Mouse (Mus musculus): Measurements from ENCODE around the gene Jaml. TPM values are rescaled to one million over a fixed set of nuclear protein-coding genes. Genes with fewer than 3 reads are reported as not detected.

Jaml gene
- total RNA-seq, 2 experiments from 2014 or later, result 0.19 to 0.24 TPM

DNA sequence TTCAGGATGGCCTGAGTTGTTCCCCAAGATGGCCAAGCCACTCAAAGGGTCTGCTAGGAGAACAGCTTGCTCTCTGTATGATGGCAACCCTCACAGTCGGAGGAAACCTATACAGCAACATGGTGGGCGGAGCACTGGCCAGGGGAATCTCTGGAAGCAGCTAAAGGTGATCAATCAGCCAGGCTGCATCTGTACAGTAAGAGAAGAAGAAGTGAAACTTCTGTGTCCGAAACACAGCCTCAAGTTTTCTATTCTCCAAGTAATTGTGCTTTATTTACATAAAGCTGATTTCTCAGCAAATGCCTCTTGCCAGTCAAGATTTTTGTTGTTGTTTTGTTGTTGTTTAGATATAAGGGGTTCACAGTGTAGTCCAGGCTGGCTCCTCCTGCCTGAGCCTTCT is 1.1 kb upstream of the Jaml start:
- no peak for DNase-seq
- intact Hi-C loops (cut with DNase I), result no loop called here

DNA sequence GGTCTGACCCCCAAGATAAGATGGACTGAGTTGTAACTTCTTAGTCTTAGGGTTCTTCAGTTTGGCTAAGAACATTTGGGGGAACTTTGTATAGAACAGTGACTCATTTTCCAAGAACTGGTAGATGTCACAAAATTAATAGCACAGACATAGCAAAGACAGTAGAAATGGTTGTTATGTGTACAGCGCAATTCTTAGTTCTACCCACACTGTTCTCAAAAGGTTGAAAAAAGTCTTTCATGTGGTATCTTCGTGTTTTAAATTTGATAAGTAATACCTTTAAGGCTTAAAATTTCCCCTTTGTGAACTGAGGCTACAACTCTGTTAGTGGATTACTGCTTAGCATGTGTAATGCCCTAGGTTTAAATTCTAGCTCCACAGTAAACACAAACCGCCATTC is 4.1 kb downstream of the Jaml start:
- intact Hi-C loops (cut with DNase I), result no loop called here
- DNase-seq, result no peak

DNA sequence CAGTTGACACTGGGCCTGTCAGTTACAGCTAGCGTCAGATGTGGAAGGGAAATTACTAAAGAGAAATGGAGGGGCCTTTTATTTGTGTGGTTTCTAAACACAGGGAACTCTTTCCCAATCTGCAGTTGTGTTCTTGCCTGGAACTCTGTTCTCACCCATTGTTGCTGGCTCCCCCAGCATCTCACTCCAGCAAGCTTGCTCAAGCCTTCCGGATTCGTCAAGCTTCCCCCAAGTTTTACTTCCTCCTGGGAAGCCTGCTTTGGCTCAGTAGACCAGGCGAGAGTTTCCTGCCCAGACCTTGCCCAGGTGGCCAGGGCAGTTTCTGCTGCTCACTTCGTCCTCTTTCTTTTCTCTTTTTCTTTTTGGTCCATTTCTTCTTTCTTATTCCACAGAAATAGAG is 5.6 kb downstream of the Jaml start:
- DNase-seq, result peak in 1 of 2 experiments; percentile 5
- intact Hi-C loops (cut with DNase I), result no loop called here

DNA sequence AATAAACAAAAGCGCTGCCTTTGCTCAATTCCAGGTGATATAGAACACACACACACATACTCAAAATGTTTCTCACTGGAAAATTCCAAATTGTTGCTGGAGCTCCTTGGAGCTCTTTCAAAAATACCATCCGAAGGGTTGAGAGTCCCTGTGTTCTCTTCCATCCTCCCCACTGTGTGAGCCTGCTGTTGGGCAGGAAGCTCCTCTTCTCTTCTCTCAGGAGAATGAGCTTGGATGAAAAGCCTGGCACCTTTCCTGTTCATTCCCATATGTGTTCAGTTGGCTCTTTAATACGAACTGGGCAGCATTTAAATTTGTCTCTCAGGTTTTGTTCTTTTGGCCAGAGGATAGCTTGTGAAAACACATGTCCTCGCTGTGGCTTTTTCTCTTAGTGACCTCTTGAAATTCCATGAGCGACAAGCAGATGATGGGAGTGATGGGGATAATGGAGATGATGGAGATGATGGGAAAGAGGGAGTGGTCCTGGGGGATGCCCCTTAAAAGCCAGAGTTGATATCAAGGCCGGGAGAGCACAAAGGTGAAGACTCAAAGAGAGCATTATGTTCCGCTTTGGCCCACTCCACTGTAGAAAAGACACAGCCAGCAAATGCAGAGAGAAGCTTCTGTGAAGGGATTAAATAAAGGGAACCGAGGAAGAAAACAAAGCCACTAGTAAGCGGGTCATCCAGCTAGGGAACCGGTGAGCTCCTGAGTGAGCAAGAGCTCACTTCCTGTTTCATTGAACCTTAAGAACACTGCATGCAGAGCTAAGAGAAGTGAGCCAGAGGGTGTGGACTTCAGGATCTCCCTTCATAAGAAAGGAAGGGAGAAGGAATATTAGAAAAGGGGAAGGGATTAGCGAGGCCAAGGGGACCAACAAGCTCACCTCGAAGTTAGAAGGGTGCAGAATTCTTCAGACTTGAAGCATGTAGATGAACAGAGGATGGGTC is 7.0 kb downstream of the Jaml start:
- intact Hi-C loops (cut with DNase I), result no loop called here
- DNase-seq, result no peak

DNA sequence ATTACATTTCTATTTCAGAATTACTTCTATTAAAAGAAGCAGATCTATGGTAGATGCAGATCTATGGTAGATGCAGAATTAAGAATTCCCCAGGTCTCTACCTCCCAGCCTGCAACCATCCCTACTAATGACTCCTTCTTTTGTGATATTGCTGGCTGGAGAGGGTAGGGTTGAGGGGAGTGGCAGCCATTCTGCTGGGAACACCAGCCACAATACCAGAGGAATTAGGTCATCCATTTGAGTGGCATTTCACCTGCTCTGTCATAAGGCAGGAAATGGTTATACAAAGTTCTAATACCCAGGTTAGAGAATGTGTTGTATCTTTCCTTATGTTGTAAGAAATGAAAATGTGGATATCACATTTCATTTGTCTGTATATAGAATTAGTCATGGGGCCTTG is 9.1 kb downstream of the Jaml start:
- intact Hi-C loops (cut with DNase I), result no loop called here
- DNase-seq, result no peak

DNA sequence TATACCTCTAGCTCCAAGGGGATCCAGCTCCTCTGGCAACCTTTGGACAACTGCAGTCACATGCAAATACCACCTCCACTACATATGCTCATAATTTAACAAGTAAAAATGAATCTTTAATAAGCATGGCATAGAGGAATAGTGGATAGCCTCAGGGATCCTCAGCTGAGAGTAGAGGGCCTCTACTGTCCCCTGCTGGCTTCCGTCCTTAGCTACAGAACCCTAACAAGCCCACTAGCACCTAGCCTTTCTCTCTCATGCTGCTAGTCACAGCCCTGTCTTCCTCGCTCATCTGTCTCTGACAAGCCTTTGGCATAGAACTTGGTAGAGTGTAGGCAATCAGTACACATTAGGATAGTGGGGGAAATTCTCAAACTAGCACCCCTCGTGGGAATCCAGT is 11.8 kb downstream of the Jaml start:
- DNase-seq, result no peak

DNA sequence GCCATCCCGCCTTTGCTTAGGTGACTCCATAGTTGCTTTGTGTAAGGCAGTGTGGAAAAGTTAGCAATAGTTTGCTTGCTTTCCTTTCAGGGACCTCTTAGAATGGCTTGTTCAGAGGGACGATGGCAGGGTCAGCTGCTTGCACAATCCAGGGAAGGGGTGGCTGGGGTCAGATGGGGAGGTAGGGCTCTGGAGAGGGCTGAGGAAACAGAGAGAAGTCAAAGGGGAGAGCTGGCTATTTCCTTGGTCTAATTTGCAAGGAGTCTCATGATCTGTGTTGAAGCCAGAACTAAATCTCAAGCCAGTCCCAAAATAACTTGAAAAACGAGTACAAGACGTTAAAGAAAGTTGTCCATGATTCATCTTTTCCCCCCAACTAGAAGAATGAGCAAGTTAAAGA is 13.7 kb downstream of the Jaml start:
- intact Hi-C loops (cut with DNase I), result no loop called here
- no peak for DNase-seq

More for the DNA sequence above, 11.8 kb downstream of the Jaml start:
- intact Hi-C loops (cut with DNase I), result no loop called here

DNA sequence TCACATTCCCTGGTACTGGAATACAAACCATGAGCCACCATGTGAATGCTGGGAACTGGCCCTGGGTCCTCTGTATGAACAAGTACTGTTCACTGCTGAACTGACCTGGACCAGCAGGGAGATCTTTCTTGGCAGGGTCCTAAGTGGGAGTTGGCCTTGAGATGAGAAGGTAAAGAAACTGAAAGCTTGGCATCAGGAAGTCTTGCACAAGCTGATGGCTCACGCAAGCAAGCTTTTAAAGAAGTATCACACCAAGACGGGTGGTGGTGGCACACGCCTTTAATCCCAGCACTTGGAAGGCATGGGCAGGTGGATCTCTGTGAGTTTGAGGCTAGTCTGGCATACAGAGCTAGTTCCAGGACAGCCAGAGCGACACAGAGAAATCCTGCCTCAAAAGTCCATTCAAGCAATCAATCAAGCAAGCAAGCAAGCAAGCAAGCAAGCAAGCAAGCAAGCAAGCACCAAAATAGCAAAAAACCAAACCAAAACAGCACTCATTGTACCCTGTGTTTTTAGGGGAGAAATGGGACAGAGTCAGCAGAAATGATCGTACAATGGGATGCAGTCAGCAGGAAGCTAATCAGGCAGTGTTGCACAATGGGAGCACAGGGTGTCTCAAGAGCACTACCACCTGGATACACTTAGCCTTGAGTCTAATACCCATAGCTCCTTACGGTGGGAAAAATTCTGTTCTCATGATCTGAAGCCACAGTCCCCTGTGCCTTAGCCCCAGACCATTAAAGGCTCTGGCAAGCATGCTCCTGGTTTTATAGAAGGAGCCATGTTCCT is 16.4 kb downstream of the Jaml start:
- intact Hi-C loops (cut with DNase I), result no loop called here
- DNase-seq, result no peak

DNA sequence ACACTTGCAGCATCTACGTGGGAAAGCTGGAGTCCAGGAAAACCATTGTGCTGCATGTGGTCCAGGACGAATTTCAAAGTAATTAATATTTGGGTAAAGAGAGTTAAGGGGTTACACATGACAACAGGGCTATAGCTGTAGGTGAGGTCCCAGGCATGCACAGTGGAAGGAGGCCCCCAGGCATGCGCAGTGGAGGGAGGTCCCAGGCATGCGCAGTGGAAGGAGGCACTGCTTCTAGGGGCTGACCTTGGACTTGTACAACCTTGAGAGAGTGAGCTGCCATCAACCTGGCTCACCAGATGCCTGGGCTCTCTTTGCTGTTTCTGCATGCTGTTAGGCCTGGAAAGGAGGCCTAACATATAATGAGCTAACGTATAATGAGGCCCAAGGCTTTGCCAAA is 18.9 kb downstream of the Jaml start:
- intact Hi-C loops (cut with DNase I), result no loop called here
- DNase-seq, result no peak

DNA sequence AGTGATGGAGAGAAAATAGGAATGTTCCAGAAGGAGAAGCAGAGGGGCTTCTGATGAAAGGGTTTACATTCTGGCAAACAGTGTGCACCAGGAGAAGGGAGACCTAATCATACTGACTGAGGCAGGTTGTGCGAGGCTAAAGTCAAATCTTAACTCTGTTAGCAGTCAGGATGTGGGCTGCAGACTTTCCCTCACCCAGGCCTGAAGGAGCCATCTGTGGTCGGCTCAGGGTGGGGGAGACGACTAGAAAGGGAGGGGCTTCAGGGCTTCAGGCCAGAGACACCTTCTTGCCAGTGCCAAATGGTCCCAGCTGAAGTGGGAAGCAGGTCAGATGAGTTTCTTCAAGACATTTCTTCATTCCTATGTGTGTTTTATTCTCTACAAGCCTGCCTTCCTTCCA is 19.4 kb downstream of the Jaml start:
- no peak for DNase-seq
- intact Hi-C loops (cut with DNase I), result no loop called here

DNA sequence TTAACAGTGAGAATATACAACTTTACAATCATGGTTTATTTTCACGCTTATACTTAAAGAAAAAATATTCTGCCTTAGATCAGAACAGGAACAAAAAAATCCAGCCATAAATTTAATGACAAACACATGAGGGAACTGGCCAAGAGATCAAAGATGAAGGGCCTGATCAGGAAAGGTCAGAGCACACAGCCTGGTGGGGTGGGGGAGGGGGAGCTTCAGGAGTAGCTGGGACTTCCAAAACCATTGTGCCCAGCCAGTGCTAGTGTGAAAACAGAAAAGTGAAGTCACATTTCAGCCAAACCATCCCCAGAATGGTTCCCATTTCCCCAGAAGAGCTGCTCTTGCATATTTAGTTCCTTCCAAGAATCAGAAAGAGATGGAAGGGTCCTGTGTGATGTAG is 23.5 kb downstream of the Jaml start:
- DNase-seq, result no peak
- intact Hi-C loops (cut with DNase I), result no loop called here

DNA sequence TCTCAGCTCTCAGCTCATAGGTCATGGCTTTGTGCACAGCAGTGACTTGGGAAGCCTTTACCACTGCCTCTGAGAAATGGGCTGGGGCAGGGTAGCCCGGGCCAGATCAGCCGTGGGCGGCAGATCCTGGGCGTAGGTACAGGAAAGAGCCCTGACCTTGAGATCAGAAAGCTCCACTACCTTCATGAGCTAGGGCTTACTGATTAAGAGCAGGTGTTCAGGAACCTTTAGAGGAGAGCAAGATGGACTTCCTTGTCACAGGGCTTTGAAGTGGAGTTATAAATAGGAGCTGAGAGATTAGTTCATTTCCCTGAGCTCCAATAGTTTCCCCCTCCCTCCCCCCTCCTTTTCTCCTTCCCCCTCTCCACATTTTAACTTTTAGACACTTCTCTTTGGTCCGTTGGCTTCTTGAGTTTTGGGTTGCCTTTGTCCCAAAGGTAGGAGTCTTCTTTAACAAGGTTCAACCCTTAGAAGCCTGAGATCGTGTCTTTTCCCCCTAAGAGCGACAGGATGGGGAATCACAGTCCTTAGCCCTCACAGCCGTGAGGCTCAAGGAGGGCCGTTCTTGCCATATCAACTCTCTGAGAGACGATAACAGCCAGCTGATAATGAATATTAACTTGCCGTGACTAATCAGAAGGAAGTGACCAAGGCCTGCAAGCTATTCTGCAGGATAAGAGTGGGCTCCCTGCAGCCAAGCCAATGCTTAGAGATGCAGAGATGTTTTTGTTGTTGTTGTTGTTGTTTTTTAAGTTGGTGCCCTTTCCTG is 24.4 kb downstream of the Jaml start:
- intact Hi-C loops (cut with DNase I), result no loop called here
- no peak for DNase-seq

DNA sequence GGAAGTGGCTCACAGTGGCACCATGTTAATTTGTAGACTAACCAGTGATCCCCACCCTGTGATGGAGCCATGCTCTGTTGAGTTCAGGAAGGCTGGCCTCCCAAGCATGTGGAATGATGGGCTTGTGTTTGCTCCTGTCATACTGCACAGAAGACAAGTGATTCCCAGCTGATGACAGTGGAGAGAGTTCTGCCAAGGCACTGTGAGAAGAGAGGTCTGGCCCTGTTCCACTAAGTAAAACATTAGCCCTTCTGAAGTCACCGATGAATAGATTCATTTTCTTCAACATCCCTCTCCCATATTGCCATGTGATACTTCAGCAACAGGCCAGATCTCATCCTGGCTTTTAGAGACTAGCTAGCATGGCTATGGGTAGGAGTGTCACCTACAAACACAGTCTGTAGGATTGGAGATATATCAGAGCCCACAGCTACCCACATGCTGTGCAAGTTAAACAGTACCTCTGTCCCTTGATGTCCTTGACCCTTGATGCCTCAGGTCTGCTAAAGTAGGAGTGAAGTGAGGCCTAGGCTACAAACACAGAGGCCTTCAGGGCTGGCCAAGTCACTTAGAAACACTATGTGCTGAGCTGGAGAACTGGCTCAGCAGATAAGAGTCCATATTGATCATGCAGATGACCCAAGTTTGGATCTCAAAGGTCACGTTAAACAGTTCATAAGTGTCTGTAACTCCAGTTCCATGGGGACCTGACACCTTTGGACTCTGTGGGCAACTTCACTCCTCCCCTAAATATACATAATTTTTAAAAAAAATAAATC is 26.8 kb downstream of the Jaml start:
- DNase-seq, result no peak
- intact Hi-C loops (cut with DNase I), result no loop called here

DNA sequence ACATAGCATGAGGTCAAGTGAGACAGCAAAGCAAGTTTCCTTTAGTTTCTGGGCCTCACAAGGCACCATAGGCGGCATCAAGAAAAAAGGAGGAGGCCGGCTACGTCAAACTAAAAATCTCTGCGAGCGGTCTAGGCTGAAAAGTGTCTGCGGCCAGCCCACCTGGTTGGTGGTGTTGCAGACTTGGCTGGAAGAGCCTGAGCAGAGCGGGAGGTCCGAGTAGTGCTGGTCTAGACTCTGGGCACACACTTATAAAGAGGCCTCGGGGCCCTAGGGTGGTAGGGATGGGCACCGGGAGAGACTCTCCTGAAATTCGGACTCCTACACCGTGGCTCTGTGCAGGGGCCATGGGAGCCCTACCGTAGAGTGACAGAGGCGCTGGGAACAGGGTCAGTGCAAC is 36.7 kb downstream of the Jaml start:
- intact Hi-C loops (cut with DNase I), result no loop called here
- DNase-seq, result no peak

DNA sequence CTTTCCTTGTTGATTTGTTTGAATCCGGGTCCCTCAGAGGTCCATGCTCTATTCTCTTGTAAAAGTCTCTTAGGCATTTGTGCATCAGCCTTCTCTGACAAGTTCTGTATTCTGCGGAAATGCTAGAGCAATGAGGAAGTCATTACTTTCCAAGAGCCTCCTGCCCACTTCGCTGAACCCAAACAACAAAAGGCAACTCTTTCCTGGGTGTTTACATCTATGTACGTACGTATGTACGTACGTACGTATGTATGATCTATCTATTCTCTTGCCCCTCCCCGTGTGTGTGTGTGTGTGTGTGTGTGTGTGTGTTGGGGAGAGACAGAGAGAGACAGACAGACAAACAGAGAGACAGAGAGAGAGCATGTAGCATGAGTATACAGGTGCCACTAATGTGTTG is 37.8 kb downstream of the Jaml start:
- intact Hi-C loops (cut with DNase I), result no loop called here
- no peak for DNase-seq

DNA sequence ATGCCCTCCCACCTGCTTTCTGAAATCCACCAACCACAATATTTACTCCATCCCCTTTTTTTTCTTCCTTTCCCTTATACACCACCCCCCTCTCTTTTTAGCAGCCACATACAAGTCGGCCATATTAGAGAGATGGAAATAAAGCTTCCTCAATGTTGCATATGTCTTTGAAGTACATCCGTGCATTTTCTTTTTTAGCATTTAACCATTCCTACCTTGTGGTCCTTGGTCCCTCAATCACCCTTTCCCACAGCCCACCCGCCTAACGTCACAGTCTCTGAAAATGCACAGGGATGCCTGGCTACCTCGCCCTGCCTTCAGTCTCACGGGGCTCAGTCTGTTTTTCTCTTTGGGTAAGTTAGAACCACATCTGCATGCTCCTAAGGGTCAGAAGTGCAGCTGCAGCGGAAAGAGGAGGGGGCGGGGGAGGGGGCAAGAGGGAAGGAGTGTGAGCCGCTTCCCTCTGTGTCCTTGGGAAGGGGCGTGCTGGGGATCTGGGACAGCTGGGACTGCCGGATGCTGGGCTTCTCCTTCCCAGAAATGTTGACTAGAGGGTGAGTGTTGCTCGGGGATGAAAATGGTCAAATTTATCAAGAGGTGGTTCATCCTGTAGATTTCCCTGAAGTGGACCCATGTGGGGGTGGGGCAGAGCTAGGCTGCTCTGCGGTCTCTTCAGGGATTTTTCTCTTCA is 38.9 kb downstream of the Jaml start, which contains the start of gene Scn2b:
Gene Scn2b, plus strand, starts transcription at position 42 of the 691 bp plus-strand sequence.
- intact Hi-C loops (cut with DNase I), result no loop called here
- DNase-seq, result no peak

DNA sequence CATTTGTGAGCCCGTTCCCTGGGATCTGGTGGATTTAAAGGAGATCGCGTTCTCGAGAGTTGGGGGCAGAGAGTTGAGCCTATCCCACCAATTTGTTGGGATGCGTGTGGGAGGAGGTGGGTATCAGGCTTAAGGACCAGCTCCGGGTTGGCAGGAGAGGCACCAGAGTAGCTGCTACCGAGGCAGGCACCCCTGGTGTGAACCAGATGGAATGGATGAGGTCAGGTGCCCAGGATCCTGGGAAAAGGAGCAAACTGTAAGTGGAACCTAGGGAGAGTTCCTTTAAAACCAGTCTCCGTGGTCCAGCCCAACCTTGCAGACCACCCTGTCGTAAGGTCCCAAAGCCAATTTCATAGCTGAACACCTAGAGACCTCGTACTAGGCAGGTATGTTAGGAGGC is 39.6 kb downstream of the Jaml start:
- intact Hi-C loops (cut with DNase I), result no loop called here
- DNase-seq, result no peak

DNA sequence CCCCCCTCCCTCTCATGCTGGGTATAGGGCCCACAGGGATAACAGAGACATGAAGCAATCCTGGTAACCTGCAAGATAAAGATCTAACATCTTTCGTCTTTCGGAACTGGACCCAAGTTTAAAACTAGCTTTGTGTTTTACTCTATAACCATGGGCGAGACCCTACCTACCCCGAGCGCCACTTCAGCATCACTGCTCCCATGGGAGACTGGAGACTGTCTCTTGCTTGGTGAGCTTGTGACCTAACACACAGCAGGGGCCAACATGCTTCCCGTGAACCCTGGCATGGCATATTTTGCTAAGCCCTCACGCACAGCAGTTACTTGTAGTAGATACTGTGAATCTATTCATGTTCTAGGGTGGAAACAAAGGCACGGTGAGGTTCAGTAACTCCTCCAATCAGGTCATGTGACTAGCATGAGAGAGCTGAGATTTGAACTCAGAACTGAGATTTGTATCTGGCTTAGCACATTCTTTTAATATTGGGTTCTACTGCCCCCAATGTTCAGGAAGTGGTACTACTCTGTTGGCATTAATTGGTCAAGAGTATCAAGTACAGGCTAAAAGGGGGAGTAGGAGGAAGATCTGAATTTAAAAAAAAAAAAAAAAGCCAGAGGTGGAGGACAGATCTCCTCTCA is 40.5 kb downstream of the Jaml start:
- DNase-seq, result no peak
- intact Hi-C loops (cut with DNase I), result no loop called here

DNA sequence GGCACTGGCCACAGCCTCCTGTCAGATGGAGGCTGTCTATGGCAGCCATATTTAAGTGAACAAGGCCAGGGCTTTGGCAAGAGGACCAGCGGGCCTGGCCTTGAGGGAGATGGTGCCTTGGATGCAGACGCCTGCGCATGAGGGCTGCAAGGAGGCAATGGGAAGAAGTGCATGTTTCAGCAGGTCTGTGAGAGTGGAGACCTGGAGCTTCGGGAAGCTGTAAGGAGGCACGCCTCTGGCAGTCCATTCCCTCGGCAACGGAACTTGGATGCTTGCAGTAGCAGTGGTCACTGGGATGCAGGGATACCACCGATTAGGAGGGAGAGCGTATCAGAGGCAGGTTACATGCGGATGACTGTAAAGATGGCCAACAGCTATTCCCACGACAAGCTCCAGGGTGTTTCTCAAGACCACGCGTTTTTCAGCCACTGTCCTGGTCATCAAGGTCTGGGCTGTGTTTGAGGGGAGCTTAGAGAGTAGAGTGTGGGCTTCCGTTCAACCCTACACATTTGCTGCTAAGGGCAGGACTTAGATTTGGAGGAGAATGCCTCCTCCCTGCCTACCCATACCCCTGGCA is 41.1 kb downstream of the Jaml start:
- DNase-seq, result no peak
- intact Hi-C loops (cut with DNase I), result no loop called here

Measured in heart, postnatal 36 days (tissue).